ENCODE assay signal across 26 mouse cellular contexts in the genomic region with DNA sequence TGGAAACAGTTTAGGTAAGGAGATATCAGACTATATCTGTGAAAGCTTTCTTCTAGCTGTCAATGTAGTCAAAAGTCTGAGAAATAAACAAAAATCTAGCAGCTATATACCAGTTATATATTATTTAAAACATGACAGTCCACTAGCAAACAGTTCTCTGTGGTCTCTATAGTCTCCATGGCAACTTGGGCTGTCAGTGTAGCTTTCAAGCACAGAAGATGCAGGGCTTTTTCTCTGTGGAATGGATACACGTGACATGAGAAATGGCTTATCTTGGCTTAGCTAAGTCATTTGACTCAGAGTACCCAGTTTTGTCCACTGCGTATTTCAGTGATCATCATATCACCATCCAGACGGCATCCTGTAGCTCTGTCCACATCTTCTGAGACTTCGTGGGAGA.
A peak's percentile ranks its signal among the peaks of the same experiment; 100 is the strongest.
DNase-seq lines count a peak whose midpoint lies in the region; ATAC-seq and TF ChIP-seq lines count a peak whose summit lies in the region.
"Had no signal": no experiment of that assay in that cellular context is flagged by ENCODE, and none has a peak within 500 bp of the region (broad histone marks: within the 10 kb centered on the region; RNA-seq: fewer than 3 reads in every experiment).

No protein-coding gene starts in this region.

- TF ChIP-seq CTCF in forebrain, postnatal 0 days (IDR thresholded peaks at IDR 0.05; ENCODE audit: low read depth) = no peak

- WGBS in forebrain, postnatal 0 days = 74% methylated on average over 4 of the region's 4 CpGs
- WGBS in forebrain, embryonic 14.5 days = 87% methylated on average over 4 of the region's 4 CpGs
- WGBS in midbrain, embryonic 12.5 days = 67% methylated on average over 4 of the region's 4 CpGs
- WGBS in midbrain, embryonic 10.5 days = 86% methylated on average over 4 of the region's 4 CpGs
- 65% methylated on average over 4 of the region's 4 CpGs for WGBS in midbrain, embryonic 15.5 days

- H3K27ac ChIP-seq in forebrain, postnatal 0 days (ENCODE audit: low read depth, low read length) = no peak overlapping the region
- H3K27ac ChIP-seq in forebrain, embryonic 14.5 days (ENCODE audit: low read depth, low read length) = no peak overlapping the region
- H3K27ac ChIP-seq in midbrain, embryonic 12.5 days (replicated peaks) = no peak overlapping the region
- H3K27ac ChIP-seq in midbrain, embryonic 10.5 days (replicated peaks) = no peak overlapping the region
- no peak overlapping the region for H3K27ac ChIP-seq in midbrain, embryonic 15.5 days
- H3K27ac ChIP-seq: embryonic facial prominence, embryonic 12.5 days; embryonic facial prominence, embryonic 15.5 days; forebrain, embryonic 15.5 days; heart, adult 2 months; heart, embryonic 10.5 days; heart, embryonic 13.5 days; hindbrain, embryonic 12.5 days; hindbrain, embryonic 15.5 days had no signal

- no peak overlapping the region for H3K9ac ChIP-seq in forebrain, postnatal 0 days
- no peak overlapping the region for H3K9ac ChIP-seq in forebrain, embryonic 14.5 days (ENCODE audit: low read length)
- H3K9ac ChIP-seq in midbrain, embryonic 12.5 days (replicated peaks) = no peak overlapping the region
- H3K9ac ChIP-seq in midbrain, embryonic 15.5 days = no peak overlapping the region
- H3K9ac ChIP-seq: embryonic facial prominence, embryonic 12.5 days; embryonic facial prominence, embryonic 15.5 days; forebrain, embryonic 15.5 days; heart, embryonic 13.5 days; hindbrain, embryonic 12.5 days; hindbrain, embryonic 15.5 days had no signal

- H3K9me3 ChIP-seq in forebrain, postnatal 0 days (ENCODE audit: low read length) = no peaks in the 10 kb centered on the region
- no peaks in the 10 kb centered on the region for H3K9me3 ChIP-seq in forebrain, embryonic 14.5 days (replicated peaks; ENCODE audit: control insufficient read depth, low read length)
- 0 out of 2 replicates have a peak, but pooled peaks cover 4% of the 10 kb centered on the region for H3K9me3 ChIP-seq in midbrain, embryonic 12.5 days
- H3K9me3 ChIP-seq in midbrain, embryonic 10.5 days (replicated peaks) = no peaks in the 10 kb centered on the region
- no peaks in the 10 kb centered on the region for H3K9me3 ChIP-seq in midbrain, embryonic 15.5 days
- H3K9me3 ChIP-seq: embryonic facial prominence, embryonic 12.5 days; embryonic facial prominence, embryonic 15.5 days; forebrain, embryonic 15.5 days; heart, embryonic 10.5 days; heart, embryonic 13.5 days; hindbrain, embryonic 15.5 days had no signal

- no peaks in the 10 kb centered on the region for H3K4me1 ChIP-seq in forebrain, postnatal 0 days (ENCODE audit: insufficient read depth)
- no peaks in the 10 kb centered on the region for H3K4me1 ChIP-seq in forebrain, embryonic 14.5 days (ENCODE audit: control insufficient read depth, insufficient read depth, low read length)
- H3K4me1 ChIP-seq in midbrain, embryonic 12.5 days = no peaks in the 10 kb centered on the region
- peaks cover 3% of the 10 kb centered on the region; the same call in 1 of the 2 replicates for H3K4me1 ChIP-seq in midbrain, embryonic 10.5 days
- no peaks in the 10 kb centered on the region for H3K4me1 ChIP-seq in midbrain, embryonic 15.5 days
- H3K4me1 ChIP-seq: embryonic facial prominence, embryonic 12.5 days; embryonic facial prominence, embryonic 15.5 days; forebrain, embryonic 15.5 days; heart, embryonic 10.5 days; heart, embryonic 13.5 days; hindbrain, embryonic 12.5 days; hindbrain, embryonic 15.5 days had no signal

- no peaks in the 10 kb centered on the region for H3K36me3 ChIP-seq in forebrain, postnatal 0 days (ENCODE audit: insufficient read depth)
- no peaks in the 10 kb centered on the region for H3K36me3 ChIP-seq in forebrain, embryonic 14.5 days (ENCODE audit: control insufficient read depth, insufficient read depth, low read length)
- H3K36me3 ChIP-seq in midbrain, embryonic 12.5 days = no peaks in the 10 kb centered on the region
- H3K36me3 ChIP-seq in midbrain, embryonic 10.5 days = no peaks in the 10 kb centered on the region
- H3K36me3 ChIP-seq in midbrain, embryonic 15.5 days (replicated peaks) = no peaks in the 10 kb centered on the region
- H3K36me3 ChIP-seq: embryonic facial prominence, embryonic 12.5 days; embryonic facial prominence, embryonic 15.5 days; forebrain, embryonic 15.5 days; heart, embryonic 10.5 days; heart, embryonic 13.5 days; hindbrain, embryonic 12.5 days; hindbrain, embryonic 15.5 days had no signal

- no peak overlapping the region for H3K4me2 ChIP-seq in forebrain, postnatal 0 days (ENCODE audit: low read depth)
- no peak overlapping the region for H3K4me2 ChIP-seq in forebrain, embryonic 14.5 days (ENCODE audit: low read length)
- no peak overlapping the region for H3K4me2 ChIP-seq in midbrain, embryonic 12.5 days (replicated peaks)
- H3K4me2 ChIP-seq in midbrain, embryonic 15.5 days = no peak overlapping the region
- H3K4me2 ChIP-seq: embryonic facial prominence, embryonic 12.5 days; embryonic facial prominence, embryonic 15.5 days; forebrain, embryonic 15.5 days; heart, embryonic 13.5 days; hindbrain, embryonic 12.5 days; hindbrain, embryonic 15.5 days had no signal

- no peak overlapping the region for H3K4me3 ChIP-seq in forebrain, postnatal 0 days (ENCODE audit: low read depth, low read length)
- no peak overlapping the region for H3K4me3 ChIP-seq in forebrain, embryonic 14.5 days (ENCODE audit: low read depth, low read length)
- no peak overlapping the region for H3K4me3 ChIP-seq in midbrain, embryonic 12.5 days
- no peak overlapping the region for H3K4me3 ChIP-seq in midbrain, embryonic 10.5 days
- H3K4me3 ChIP-seq in midbrain, embryonic 15.5 days = no peak overlapping the region
- H3K4me3 ChIP-seq: embryonic facial prominence, embryonic 12.5 days; embryonic facial prominence, embryonic 15.5 days; forebrain, embryonic 15.5 days; heart, adult 2 months; heart, embryonic 10.5 days; heart, embryonic 13.5 days; hindbrain, embryonic 12.5 days; hindbrain, embryonic 15.5 days had no signal

- no peaks in the 10 kb centered on the region for H3K27me3 ChIP-seq in forebrain, postnatal 0 days (ENCODE audit: insufficient read depth, low read length)
- H3K27me3 ChIP-seq in forebrain, embryonic 14.5 days (replicated peaks; ENCODE audit: control insufficient read depth, insufficient read depth, low read length) = no peaks in the 10 kb centered on the region
- H3K27me3 ChIP-seq in midbrain, embryonic 12.5 days = no peaks in the 10 kb centered on the region
- no peaks in the 10 kb centered on the region for H3K27me3 ChIP-seq in midbrain, embryonic 10.5 days (ENCODE audit: low read depth, poor library complexity, severe bottlenecking)
- H3K27me3 ChIP-seq in midbrain, embryonic 15.5 days (replicated peaks) = no peaks in the 10 kb centered on the region
- H3K27me3 ChIP-seq: embryonic facial prominence, embryonic 12.5 days; embryonic facial prominence, embryonic 15.5 days; forebrain, embryonic 15.5 days; heart, embryonic 13.5 days; hindbrain, embryonic 12.5 days; hindbrain, embryonic 15.5 days had no signal

- ATAC-seq in forebrain, postnatal 0 days = peak; percentile 56
- ATAC-seq in forebrain, embryonic 14.5 days = no peak
- peak; percentile 53 for ATAC-seq in midbrain, embryonic 12.5 days (ENCODE audit: low FRiP score, low read depth)
- peak; percentile 83 for ATAC-seq in midbrain, embryonic 15.5 days (replicated peaks)
- ATAC-seq: activated CD4-positive, CD25-positive, alpha-beta regulatory T cell, adult 4 months; forebrain, embryonic 15.5 days had no signal

- no peak for DNase-seq in forebrain, postnatal 0 days
- no peak for DNase-seq in forebrain, embryonic 14.5 days (ENCODE audit: low spot score)
- no peak for DNase-seq in midbrain, embryonic 10.5 days (ENCODE audit: low spot score)
- DNase-seq in adrenal gland, postnatal 4 days (ENCODE audit: low spot score in 2 of 2) = no peak
- DNase-seq in spleen, postnatal 10 days (ENCODE audit: low spot score in 2 of 2) = no peak
- DNase-seq: adrenal gland, adult 8-10 months; adrenal gland, postnatal 25 days; cerebellum, adult 11 months; cerebellum, adult 2 months; cerebellum, adult 9-11 months; cerebellum, postnatal 25 days; gastrocnemius, postnatal 10 days; gastrocnemius, postnatal 36 days; heart, adult 2 months; heart, postnatal 14 days; heart, postnatal 4 days had no signal
